Mouse (Mus musculus) neutrophil, adult 5-6 weeks (primary cell): ENCODE data around the gene Samd4b. TPM values are rescaled to one million over a fixed set of nuclear protein-coding genes. Genes with fewer than 3 reads are reported as not detected.

Experiments
- ATAC-seq: fragments of 151-379, 151-347 bp; 2 replicates; pipeline ENCODE4 v1.8.0; 2017; ENCODE audit warnings: mild to moderate bottlenecking, moderate TSS enrichment; ENCODE audit not compliant: insufficient number of reproducible peaks, poor library complexity, low FRiP score, severe bottlenecking; ENCODE audit errors: extremely low read depth
- total RNA-seq: library from RNA; stranded (forward); fragments of 200-1000 nt; gene quantifications from 2 replicates; pipeline ENCODE4 v1.2.3, GENCODE M21; 2017

Gene Samd4b
- total RNA-seq, 1 experiment from 2014 or later, result 15.2 TPM

DNA sequence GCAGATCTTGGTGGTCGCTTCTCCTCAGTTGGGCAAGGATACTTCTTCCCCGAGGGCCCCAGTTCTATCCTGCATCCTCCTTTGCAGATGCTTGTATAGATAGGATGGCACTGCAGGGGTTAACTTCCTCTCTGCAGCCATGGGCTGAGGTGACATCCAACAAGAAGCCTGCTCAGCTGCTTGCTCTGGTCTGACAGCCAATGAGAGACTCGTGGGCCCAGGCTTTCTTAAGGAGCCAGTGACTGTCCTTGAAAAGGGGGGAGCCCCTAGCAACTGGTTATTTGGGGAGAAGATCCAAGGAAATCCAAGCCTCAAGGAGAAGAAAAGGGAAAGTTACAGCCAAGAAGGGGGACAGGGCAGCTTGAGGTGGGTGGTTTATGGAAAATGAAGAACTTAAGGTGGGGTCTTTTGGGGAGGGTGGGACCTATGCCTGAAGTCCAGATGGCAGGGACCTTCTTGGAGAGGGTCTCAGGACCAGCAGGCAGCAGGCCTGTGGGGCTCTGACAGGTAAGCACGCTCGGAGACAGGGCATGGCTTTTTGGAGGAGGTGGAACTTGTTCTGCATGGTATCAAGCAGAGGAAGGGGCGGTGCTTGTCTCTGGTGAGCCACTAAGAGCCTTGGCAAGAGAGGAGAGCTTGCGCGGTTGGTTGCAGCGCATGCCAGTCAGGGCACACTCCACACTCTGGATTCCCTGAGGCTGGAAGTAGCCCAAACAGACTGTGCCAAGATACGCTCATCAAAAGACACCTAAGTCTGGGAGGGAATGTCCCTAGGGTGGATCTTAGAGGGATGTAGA is 133.3 kb downstream of the Samd4b start:
- ATAC-seq, result no peak

DNA sequence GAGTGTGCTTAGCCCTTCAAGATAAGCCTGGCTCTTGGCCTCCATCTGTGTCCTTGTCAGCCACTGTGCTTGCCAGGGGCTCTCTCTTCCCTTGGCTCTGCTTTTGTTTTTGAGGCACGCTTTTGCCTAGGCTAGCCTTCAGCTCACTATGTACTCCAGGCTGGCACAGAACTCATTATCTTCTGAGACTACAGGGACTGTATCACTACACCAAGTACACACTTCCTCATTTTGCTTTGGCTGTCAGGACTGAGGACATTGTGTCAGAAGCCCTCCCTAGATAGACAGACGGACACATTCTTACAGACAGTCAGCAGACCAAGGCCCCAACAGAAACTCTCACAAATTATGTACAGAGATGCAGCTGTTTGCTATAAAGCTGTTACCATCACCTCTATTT is 135.2 kb downstream of the Samd4b start:
- no peak for ATAC-seq

DNA sequence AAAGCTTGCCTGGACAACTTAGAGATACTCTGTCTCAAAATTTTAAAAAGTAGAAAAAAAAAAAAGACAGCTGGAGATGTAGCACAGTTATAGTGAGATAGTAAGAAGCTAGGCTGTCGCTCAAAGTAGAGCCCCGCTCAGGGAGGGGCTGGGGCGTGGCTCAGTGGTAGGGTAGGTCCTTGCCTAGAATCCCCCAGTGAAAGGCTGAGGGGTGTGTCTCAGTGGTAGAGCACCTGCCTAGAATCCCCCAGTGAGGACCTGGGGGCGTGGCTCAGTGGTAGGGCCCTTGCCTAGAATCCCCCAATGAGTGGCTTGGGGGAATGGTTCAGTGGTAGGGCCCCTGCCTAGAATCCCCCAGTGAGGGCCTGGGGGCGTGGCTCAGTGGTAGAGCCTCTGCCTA is 137.6 kb downstream of the Samd4b start:
- ATAC-seq, result no peak

DNA sequence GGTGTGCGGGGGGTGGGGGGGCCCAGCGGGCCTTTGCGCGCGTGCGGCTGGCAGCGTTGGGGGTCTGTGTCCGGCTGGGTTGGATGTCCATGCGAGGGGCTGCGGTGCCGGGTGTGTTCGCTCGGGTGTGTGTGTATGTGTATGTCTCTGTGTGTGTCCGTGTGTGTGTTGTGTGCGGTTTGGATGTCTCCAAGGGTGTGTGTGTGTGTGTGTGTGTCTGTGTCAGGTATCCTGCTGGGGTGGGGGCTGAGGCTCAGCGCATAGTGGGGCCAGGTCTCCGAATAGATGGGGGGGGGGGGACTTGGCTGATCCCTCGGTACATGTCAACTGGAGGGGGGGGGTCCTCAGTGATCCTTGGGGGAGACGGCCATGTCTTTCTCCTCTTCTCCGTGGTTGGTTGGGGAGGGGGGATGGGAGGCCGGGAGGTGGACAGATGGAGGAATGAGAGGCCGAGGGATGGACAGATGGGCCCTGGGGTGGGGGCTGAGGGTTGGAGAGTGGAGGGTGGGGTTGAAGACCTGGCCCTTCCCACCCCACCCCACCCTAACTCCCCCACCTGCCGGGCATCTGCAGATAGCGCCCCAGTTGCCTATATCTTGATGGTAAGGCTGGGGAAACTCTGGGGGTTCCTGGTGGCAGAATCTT is 145.5 kb downstream of the Samd4b start:
- ATAC-seq, result no peak

DNA sequence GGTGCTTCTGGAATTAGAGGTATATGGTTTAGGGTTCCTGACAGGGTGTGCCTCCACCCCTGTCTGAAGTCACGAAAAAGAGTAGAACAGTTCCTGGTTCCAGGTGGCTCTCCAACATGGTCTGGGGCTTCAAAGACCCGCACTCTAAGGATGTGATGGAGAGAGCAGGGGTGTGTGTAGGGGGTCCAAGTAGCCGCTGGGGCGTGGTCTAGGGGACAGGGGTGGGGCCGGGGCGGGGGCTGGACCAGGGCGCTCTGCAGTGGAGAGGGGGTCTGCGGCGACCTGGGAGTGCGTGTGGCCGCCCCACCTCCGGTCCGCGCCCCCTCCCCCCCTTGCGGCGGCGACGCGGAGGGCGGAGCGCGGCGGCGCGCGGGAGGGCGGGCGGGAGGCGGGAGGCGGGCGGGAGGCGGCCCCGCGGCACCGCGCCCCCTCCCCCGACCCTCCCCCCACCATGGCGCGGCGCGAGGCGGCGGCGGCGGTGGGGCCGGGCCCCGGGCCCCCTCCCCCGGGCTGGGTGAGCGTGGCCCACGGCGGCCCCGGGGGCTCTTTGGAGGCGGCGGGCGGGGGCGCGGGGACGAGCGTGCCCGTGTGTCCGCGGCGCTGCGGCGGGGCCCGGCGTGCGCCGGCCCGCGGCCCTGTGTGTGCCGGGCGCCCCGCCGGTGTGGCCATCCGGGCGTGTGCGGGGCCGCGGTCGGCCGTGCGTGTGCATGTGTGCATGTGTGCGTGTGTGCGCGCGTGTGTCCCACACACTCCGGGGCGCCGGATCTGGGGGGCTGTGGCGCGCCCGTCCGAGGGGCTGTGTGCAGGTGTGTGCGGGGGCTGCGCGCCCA is 146.2 kb downstream of the Samd4b start, which contains the start of gene Lrfn1:
Gene Lrfn1, plus strand, starts transcription at position 450 of the 830 bp plus-strand sequence.
- no peak for ATAC-seq

DNA sequence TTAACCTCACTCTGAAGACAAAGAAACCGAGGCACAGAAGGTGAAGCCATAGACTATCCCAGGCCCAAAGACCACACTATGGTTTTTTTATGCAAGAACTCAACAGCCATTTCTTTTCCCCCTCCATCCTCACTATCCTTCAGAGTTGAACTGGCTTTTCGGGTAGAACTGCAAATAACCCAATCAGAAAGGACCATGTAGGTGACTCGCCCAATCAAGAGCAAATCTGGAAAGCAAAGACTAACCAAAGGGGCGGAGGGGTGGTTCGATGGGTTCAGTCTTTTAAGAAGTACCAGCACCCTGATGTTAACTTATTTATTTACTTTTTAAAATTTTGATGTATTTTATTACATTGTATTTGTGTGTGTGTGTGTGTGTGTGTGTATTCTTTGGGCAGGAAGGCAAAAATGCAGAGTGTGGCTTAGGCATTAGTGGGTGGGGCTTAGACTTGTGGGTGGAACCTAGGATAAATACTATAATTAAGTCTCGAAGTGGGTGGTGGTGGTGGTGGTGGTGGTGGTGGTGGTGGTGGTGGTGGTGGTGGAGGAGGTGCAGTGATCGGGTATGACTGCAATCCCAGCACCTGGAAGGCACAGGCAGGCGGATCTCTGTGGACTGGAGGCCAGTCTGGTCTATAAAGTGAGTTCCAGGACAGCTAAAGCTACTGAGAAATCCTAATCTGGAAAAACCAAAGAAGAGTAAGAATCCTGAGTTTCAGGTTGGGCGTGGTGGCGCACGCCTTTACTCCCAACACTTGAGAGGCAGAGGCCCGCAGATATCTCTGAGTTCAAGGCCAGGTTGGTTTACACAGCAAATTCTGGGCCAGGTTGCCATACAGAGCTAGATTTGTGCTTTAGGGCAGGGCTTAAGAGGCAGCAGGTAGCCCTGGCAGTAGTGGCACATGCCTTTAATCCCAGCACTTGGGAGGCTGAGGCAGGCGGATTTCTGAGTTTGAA is 149.8 kb downstream of the Samd4b start:
- ATAC-seq, result no peak

DNA sequence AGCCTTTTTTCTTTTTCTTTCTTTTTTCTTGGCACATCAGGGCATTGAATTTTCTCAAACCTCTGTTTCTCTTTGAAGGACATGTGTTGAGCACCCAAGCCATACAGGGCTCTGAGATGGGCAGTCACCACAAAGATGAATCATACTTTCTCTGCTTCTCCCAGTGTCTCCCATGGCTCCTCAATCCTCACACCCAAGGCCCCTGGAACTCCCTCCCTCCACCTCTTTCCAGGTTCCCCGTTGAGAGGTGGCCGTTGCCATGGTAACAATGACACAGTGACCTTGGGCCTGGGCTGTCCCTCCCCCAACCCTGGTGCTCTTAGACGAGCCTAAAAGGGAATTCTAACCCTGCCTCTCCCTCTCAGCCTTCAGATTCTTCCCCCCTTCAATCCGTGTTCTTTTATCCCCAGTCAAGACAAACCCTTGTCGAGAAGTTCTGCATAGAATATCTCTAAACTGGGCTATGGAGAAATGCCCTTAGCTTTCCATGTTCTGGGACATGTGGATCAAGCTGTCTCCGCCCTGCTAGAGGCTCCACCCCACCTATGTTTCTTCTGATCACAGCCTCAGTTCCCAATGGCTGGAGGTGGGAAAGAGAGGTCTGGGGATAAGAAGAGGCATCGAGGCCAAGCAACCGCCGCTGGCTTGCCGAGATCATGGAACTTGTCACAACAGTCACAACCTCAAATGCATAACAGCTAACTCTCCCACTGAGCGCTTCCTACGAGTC is 150.7 kb downstream of the Samd4b start:
- no peak for ATAC-seq

DNA sequence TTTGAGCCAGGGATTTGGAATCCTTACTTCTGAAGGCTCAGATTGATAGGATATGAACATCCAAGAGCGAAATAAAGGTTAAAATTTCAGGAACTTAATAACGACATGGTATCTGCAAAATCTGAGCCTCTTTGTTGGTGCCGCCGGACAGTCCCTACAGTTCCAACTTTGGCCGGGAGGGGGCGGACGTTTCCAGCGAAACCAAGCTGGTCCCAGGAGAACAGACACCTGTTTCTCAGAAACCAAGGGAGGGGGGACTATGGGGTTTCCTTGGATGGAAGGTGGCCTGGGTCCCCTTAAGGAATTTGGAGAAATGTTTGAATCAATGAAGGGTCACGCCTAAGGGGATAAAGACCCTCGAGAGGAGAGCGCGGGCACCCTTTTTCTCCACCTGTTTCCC is 151.5 kb downstream of the Samd4b start:
- ATAC-seq, result peak; percentile 44

DNA sequence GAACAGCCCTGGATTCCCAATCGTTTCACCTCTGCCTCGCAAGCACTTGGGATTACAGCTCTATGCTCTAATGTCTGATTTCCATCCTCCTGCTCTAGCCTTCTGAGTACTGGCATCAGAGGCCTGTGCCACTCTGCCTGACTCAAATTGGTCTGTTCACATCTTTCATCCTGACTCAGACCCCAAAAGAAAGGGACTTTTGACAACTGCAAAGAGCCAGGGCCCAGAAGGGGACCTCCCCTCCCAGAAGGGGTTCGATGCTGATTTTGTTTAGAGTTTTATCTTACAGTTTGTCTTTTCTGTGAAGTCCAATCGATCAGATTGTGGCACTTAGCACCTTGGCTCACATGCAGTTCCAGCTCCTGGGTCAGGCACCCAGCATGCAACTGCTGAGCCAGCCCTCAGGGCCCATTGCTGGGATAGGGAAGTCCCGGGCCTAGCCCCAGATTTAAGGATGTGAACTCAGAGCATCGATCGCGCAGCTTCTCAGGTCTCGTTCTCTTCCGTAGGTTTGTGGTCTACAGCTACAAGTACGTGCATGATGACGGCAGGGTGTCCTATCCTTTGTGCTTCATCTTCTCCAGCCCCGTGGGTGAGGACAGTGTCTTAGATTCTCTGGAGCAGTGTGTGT is 153.5 kb downstream of the Samd4b start:
- ATAC-seq, result no peak

DNA sequence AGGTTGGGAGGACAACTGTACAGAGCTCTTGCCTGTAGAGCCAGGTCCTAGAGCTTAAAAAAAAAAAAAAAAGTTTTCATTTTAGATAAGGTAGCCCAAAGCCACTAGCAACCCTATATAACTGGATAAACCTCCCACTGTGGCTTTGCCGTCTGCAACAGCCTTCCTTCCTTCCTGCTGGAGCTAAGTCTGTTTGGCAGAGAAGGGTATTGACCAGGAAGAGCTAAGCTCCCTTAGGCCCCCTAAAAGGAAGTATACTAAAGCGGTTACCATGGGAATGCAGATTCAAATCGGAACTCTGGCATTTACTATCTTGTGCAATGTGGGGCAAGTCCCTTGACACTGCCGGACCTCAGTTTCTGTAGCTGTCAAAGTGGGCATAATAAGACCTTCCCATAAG is 155.3 kb downstream of the Samd4b start:
- ATAC-seq, result no peak

DNA sequence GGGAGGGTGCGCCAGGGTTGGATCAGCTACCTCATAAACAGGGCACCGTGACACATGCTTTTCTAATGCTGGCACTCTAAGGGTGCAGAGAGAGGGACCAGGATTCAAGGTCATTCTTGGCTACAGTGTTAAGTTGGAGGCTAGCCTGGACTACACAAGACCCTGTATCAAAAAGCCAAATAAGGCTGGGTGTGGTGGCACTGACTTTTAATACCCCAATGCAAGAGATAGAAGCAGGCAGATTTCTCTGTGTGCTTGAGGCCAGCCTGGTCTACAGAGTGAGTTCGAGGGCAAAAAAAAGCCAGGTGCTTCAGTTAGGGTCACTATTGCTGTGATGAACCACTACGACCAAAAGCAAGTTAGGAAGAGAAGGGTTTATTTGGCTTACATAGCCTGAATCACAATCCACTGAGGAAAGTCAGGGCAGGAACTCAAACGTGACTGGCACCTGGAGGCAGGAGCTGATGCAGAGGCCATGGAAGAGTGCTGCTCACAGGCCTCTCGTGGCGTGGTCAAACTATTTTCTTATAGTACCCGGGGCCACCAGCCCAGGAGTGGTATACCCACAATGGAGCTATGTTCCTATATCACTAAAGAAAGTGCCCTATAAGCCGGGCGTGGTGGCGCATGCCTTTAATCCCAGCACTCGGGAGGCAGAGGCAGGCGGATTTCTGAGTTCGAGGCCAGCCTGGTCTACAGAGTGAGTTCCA is 156.0 kb downstream of the Samd4b start:
- ATAC-seq, result no peak

DNA sequence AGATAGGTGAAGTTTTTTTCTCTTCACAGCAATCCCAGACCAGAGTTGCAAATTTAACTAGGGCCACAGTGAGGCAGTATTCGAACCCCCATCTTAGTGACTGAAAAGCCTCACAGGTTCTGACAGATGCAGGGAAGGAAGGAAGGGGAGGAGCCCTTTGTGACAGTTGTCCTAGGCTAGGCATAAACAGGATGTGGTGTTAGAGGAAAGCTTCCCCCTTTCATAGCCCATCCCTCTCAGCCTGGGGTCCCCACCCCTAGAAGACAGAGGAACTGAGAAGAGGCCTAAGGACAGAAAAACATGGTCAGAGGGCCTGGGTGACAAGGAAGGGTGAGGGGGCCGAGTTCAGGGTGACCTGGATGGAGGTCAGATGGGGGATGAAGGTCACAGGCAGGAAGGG is 157.2 kb downstream of the Samd4b start:
- ATAC-seq, result peak; percentile 65

DNA sequence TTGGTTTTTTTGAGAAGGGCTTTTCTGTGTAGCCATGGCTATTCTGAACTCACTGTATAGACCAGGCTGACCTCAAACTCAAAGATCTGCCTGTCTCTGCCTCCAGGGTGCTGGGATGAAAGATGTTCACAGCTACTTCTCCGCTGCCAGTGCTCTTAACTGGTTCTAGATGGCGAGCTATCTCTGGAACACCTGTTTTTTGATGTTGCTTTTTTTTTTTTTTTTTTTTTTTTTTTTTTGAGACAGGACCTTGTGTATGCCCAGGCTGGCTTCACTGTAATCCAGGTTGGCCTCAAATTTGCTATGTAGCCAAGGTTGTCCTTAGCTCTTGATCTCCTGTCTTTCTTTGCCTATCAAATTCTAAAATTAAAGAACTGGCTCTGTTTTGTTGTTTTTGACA is 159.2 kb downstream of the Samd4b start:
- ATAC-seq, result no peak

DNA sequence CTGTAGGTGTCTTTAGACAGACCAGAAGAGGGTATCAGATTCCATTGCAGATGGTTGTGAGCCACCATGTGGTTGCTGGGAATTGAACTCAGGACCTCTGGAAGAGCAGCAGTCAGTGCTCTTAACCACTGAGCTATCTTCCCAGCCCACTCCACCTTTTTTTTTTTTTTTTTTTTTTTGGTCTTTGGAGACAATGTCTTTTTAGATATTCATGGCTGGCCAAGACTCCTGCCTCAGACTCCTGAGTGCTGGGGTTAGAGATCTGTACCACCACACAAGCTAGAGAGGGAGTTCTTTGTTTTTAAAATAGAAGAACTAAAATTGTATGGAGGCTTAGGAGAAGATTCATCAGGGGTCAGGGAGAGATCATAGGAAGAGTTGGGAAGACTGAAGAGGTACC is 160.0 kb downstream of the Samd4b start:
- ATAC-seq, result no peak

DNA sequence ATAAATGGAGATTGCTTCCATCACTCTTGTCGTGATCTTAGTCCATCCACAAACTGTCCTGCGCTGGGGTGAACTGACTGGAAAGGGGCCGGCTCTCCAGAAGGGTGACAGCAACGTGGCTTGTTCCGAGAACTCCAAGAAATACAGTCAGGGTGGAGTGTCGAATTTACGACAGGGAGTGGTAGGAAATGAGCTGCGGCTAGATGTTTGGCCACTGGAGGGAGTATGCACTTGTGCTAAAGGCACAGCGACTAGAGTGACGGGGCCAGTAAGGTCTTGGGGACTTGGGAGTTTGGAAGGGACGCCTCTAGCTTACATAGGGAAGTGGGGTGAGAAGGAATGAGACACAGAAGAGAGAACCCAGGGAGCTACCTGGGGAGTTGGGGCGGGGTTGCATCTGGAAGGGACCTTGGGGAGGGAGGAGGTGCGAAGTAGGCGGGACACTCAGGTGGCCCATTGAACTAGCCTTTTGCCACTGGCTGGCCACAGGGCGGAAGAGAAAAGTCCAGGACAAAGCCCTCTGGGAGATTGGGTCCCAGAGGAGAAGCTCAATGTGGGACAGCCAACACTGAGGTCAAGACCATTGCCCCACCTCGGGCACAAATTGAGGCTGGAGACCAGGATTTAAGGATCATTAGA is 160.9 kb downstream of the Samd4b start, which contains the start of gene Gmfg:
Gene Gmfg, plus strand, starts transcription at position 516 of the 639 bp plus-strand sequence.
- peak; percentile 54 for ATAC-seq

DNA sequence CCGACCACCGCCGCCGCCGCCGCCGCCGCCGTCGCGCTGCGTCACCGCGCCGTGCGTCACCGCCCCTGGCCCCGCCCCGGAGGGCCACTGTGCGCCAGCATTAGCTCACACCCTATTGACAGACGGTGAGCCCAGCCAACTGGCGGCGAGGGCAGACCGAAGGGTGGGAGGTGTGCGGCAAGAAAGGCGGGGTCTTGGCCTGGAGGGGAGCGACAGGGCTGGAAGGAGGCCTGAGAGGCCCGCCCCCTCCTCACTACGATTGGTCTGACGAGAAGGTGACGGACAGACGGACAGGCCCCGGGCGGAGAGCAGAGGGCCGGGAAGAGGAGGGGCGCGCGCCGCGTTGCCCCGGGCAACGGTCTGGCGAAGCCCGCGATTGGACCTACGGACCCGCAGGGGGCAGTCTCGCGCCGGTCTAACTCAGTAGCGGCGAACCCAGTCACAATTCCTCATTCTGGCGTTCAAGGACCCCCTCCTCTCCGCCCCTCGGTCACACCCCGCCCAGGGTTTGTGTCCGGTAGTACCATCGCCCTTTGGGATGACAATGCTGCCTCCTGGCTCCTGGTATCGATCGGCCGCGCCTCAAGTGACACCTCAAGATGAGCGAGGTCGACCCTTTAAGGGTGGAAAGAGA is 161.6 kb downstream of the Samd4b start:
- ATAC-seq, result peak; percentile 81
